Mouse (Mus musculus) layer of hippocampus, adult 18-20 months (tissue): Measurements from ENCODE around the gene 4930558C23Rik. TPM values are rescaled to one million over a fixed set of nuclear protein-coding genes. Genes with fewer than 3 reads are reported as not detected.
"Not testable (repeated sequence)": the region's sequence is repeated elsewhere in the genome, so short reads cannot be mapped to it uniquely, and the experiment has no call there.

Experiments used
- DNase-seq, 2 experiments: peaks; one replicate each; pipeline ENCODE4 v3.0.0; 2022; ENCODE audit warnings: low spot score in 2 of 2
- long read RNA-seq: library from polyadenylated mRNA; stranded (forward); transcript quantifications from one replicate; pipeline ENCODE4 v2.0.0, GENCODE M21; 2021
- total RNA-seq, 2 experiments: library from RNA; stranded (reverse); gene quantifications; 2 replicates each; pipeline ENCODE4 v1.2.3; 2021

4930558C23Rik gene
- not detected for total RNA-seq
- long read RNA-seq: 0 reads

- DNase-seq: no peak
These were observed at the start of gene 4930558C23Rik for GRCm38 (mm10) chr3:95402741-95403140. Gene 4930558C23Rik, minus strand, starts transcription at chr3:95402841.

- no peak for DNase-seq
These were observed 48.3 kb upstream of the 4930558C23Rik start for GRCm38 (mm10) chr3:95450915-95451314.

GRCm38 (mm10) chr3:95450408-95450807 lies 47.8 kb upstream of the 4930558C23Rik start:
- peak in 1 of 2 experiments; percentile 53 for DNase-seq

GRCm38 (mm10) chr3:95445311-95445710 lies 42.7 kb upstream of the 4930558C23Rik start:
- DNase-seq: no peak

- DNase-seq: no peak
These were observed 39.9 kb upstream of the 4930558C23Rik start for GRCm38 (mm10) chr3:95442406-95443117.

GRCm38 (mm10) chr3:95439670-95440069 lies 37.0 kb upstream of the 4930558C23Rik start:
- no peak for DNase-seq

- DNase-seq: not testable (repeated sequence)
These were observed 36.0 kb upstream of the 4930558C23Rik start for GRCm38 (mm10) chr3:95438636-95439035.

- no peak for DNase-seq
These were observed 32.9 kb upstream of the 4930558C23Rik start for GRCm38 (mm10) chr3:95435561-95435960.

GRCm38 (mm10) chr3:95434983-95435370 lies 32.3 kb upstream of the 4930558C23Rik start:
- peak in 1 of 2 experiments; percentile 12 for DNase-seq

- peak; percentile 83 to 92 for DNase-seq
These were observed 31.7 kb upstream of the 4930558C23Rik start, which contains the start of gene Arnt for GRCm38 (mm10) chr3:95434136-95434982. Gene Arnt, plus strand, starts transcription at chr3:95434388.

GRCm38 (mm10) chr3:95433301-95433915 lies 30.8 kb upstream of the 4930558C23Rik start:
- DNase-seq: no peak

GRCm38 (mm10) chr3:95428423-95428822 lies 25.8 kb upstream of the 4930558C23Rik start:
- not testable (repeated sequence) for DNase-seq

- peak in 1 of 2 experiments; percentile 16 for DNase-seq
These were observed 25.2 kb upstream of the 4930558C23Rik start for GRCm38 (mm10) chr3:95427891-95428238.

GRCm38 (mm10) chr3:95427117-95427890 lies 24.7 kb upstream of the 4930558C23Rik start:
- DNase-seq: not testable (repeated sequence)

GRCm38 (mm10) chr3:95426476-95426875 lies 23.8 kb upstream of the 4930558C23Rik start:
- DNase-seq: not testable (repeated sequence)

- DNase-seq: no peak
These were observed 15.2 kb upstream of the 4930558C23Rik start for GRCm38 (mm10) chr3:95417866-95418265.

GRCm38 (mm10) chr3:95412268-95412667 lies 9.6 kb upstream of the 4930558C23Rik start:
- no peak for DNase-seq

- DNase-seq: no peak
These were observed 6.2 kb upstream of the 4930558C23Rik start for GRCm38 (mm10) chr3:95408852-95409251.

GRCm38 (mm10) chr3:95407728-95408127 lies 5.1 kb upstream of the 4930558C23Rik start:
- no peak for DNase-seq

- DNase-seq: peak in 1 of 2 experiments; percentile 6
These were observed 8.3 kb downstream of the 4930558C23Rik start for GRCm38 (mm10) chr3:95394385-95394784.
